Mouse (Mus musculus) layer of hippocampus, adult 9-10 months (tissue): ENCODE data around the gene Gm10518.

Experiments used
- DNase-seq: peaks from one replicate; pipeline ENCODE4 v3.0.0; 2022; ENCODE audit warnings: low spot score

Gene Gm10518

GRCm38 (mm10) chr1:179835753-179836425 lies 32.7 kb downstream of the Gm10518 start:
- DNase-seq: no peak

DNA sequence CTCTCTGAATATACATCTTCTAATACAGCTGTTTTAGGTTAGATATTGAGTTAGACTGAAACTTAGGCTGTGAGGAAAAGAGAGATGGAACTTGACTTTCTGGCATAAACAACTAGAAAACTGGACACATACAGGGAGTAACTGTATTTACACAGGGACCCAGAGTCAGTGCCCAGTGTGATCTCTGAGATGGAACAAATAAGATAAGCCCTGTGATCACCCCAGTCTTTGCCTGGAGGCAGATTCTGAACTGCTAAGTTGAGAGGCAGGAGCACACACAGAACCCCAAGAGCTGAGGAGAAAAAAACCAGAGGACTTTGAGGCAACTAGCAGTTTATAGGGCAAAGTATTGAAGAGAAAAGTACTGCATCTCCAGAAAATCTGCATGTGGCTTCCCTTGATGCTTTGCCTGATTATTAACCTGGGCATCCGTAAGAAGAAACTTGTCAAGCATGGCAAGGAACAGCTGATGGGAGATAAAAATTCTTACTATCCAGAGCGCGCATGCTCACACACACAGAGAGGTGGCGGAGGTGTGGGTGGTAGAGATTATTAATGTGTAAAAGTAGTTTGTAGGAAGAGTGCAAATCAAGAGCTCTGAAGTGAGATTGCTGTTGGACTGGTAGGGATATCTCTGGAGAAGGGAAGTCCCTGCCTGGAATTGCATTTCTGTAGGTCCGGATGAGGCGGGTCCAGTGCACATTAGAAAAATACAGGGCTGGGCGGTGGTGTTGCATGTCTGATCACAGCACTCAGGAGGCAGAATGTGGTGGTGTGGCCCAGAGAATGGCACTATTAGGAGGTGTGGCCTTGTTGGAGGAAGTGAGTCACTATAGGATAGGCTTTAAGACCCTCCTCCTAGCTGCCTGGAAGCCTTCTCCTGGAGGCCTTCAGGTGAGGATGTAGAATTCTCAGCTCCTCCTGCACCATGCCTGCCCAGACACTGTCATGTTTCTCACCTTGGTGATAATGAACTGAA lies 33.5 kb downstream of the Gm10518 start:
- DNase-seq: no peak

DNA sequence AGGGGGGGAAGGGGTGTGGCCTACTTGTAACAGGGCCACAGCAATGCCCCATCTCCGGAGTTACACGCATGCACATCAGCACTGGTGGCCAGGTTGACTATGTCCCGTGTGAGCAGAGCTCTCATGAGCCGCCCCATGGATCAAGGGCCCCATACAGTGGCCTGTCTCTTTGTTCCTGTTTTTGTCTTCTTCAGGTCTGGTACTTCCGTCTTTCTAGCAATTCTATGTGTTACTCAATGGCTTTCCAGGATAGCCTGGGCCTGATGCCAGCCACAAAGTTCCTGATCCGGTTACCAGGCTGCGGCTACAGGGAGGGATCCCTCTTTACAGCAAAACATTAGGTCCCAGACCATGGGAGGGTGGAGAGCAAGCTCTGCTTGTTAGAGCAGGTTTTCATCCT lies 39.4 kb downstream of the Gm10518 start:
- DNase-seq: no peak

DNA sequence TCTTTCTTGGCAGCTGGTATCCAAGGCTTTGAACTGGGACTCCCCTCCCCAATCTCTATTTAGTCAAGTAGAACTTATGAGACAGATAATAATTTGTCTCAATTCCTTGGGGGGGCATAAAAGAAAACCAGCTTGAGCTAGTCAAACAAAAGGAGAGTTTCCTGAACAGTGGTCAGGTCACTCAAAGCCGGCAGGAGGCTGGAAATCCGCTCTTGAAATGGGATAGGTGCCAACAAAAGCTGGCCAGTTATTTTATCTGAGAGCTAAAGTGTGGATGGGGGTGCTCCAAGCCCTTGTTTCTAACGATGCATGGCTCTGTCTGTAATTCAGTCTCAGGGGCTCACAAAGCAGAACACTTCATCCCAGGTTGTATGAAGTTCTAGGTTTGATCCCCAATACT lies 40.8 kb downstream of the Gm10518 start:
- no peak for DNase-seq

GRCm38 (mm10) chr1:179844894-179845293 lies 41.7 kb downstream of the Gm10518 start:
- no peak for DNase-seq

- DNase-seq: no peak
Observed at GRCm38 (mm10) chr1:179845832-179846499, 42.8 kb downstream of the Gm10518 start.

DNA sequence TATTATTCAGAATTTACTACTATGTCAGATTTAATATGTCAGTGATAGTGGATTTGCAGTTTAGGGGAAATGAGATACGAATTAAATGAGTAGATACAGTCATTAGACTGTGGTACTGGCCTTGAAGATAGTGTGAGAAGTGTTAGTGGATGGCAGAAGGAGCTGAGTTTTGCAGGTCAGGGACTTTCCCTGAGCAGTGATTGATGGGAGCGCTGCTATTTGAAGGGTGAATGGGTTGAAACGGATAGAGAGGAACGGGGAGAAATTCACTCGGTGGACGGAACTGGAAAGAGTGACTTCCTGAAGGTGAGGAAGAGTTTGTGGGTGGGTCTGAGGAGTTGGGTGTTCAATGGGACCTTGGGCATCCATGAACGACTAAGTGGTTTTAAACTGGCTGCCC lies 44.0 kb downstream of the Gm10518 start:
- no peak for DNase-seq

GRCm38 (mm10) chr1:179847759-179848389 lies 44.7 kb downstream of the Gm10518 start:
- DNase-seq: peak; percentile 74

GRCm38 (mm10) chr1:179853421-179853820 lies 50.2 kb downstream of the Gm10518 start:
- DNase-seq: no peak
